Mouse (Mus musculus) heart, postnatal 0 days (tissue): ENCODE data around the gene Ndufs6. TPM values are rescaled to one million over a fixed set of nuclear protein-coding genes. Genes with fewer than 3 reads are reported as not detected.
A peak's percentile ranks its signal among the peaks of the same experiment; 100 is the strongest.

Experiments used
- ATAC-seq: fragments of 200-750 bp; cut with Nextera tagmentation; 2 replicates; pipeline ENCODE4 v1.8.0; 2017; ENCODE audit warnings: low read depth, moderate number of reproducible peaks, moderate library complexity; ENCODE audit not compliant: insufficient read depth
- DNase-seq: peaks from one replicate; pipeline ENCODE4 v3.0.0-alpha.2; 2016; ENCODE audit warnings: low spot score
- H3K27ac ChIP-seq: fragments of 300-500 bp; sonication (generic); 2 replicates; pipeline ENCODE4 v1.5.1; 2014; ENCODE audit warnings: low read depth, mild to moderate bottlenecking
- H3K27me3 ChIP-seq: fragments of 300-500 bp; sonication (generic); 2 replicates; pipeline ENCODE4 v1.6.1; 2014; ENCODE audit warnings: low read length, mixed read lengths; ENCODE audit not compliant: control insufficient read depth, insufficient read depth
- H3K36me3 ChIP-seq: fragments of 300-500 bp; sonication (generic); replicated peaks from 2 replicates; pipeline ENCODE4 v1.6.1; 2014; ENCODE audit warnings: low read length, mixed read lengths; ENCODE audit not compliant: control insufficient read depth, insufficient read depth
- H3K4me1 ChIP-seq: fragments of 300-500 bp; sonication (generic); 2 replicates; pipeline ENCODE4 v1.6.1; 2014; ENCODE audit warnings: antibody characterized with exemption; ENCODE audit not compliant: control insufficient read depth, insufficient read depth
- H3K4me2 ChIP-seq: fragments of 300-500 bp; sonication (generic); 2 replicates; pipeline ENCODE4 v1.6.1; 2014; ENCODE audit warnings: low read depth, mild to moderate bottlenecking, low read length, moderate library complexity
- H3K4me3 ChIP-seq: fragments of 300-500 bp; sonication (generic); 2 replicates; pipeline ENCODE4 v1.5.1; 2014; ENCODE audit warnings: low read depth, low read length
- H3K9ac ChIP-seq: fragments of 300-500 bp; sonication (generic); replicated peaks from 2 replicates; pipeline ENCODE4 v1.6.1; 2014; ENCODE audit warnings: low read depth, low read length, mixed read lengths
- H3K9me3 ChIP-seq: fragments of 300-500 bp; sonication (generic); replicated peaks from 2 replicates; pipeline ENCODE4 v1.6.1; 2016; ENCODE audit warnings: low read length; ENCODE audit not compliant: control insufficient read depth
- CTCF ChIP-seq: IDR thresholded peaks from 2 replicates; pipeline ENCODE4 v1.5.1; 2016; ENCODE audit warnings: antibody characterized with exemption, control low read depth, low read depth
- EP300 ChIP-seq: IDR thresholded peaks from 2 replicates; pipeline ENCODE4 v1.6.1; 2016; ENCODE audit warnings: antibody characterized with exemption, low read depth
- WGBS: fragments of 180-500 bp; shearing (Covaris S2); extraction: QIAGEN DNeasy Blood & Tissue Kit; methylation state at CpG from one replicate; pipeline ENCODE4 v1.1.7; 2014; 5-methylcytosine and 5-hydroxymethylcytosine counted together
- polyA plus RNA-seq: library from polyadenylated mRNA; unstranded; fragments of >200 nt; fragmentation: Nextera tagmentation; extraction: Ambion mirVana; gene quantifications from 2 replicates; pipeline ENCODE4 v1.2.1, GENCODE M21; 2015
- total RNA-seq: library from RNA; depleted of rRNA; stranded (reverse); fragments of >200 nt; gene quantifications from 2 replicates; pipeline ENCODE4 v1.2.3, GENCODE M21; 2014; ENCODE audit warnings: low replicate concordance

Gene Ndufs6
- total and polyA plus RNA-seq, 2 experiments from 2014 or later, result 427 to 1,466 TPM

- DNase-seq, result peak; percentile 81
- no peak overlapping the region for H3K4me2 ChIP-seq
These were observed 51.0 kb downstream of the Ndufs6 start for GRCm38 (mm10) chr13:73277361-73277760.

DNA sequence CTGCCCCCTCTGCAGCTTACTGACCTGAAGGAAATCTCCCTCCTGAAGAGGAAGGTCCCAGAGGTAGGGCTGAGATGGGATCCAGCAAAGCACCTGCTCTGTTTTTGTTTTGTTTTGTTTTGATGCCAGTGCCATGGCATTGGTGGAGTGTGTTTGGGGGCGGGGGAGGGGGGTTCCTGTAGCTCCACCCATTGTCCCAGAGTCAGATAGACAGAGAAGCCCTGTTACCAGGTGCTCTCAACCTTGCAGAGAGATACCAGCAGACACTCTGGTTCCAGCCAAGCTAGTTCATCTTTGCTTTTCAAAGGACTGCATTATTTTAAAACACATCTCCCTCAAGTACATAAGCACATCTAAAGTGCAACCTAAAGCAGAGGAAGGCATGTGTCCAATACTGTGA is 54.8 kb downstream of the Ndufs6 start:
- no peak overlapping the region for H3K27ac ChIP-seq
- peaks cover 58% of the 10 kb centered on the region for H3K4me1 ChIP-seq
- no peaks in the 10 kb centered on the region for H3K9me3 ChIP-seq
- TF ChIP-seq EP300 (no peak), CTCF (no peak)
- no peak overlapping the region for H3K9ac ChIP-seq
- H3K4me2 ChIP-seq, result no peak overlapping the region
- peaks cover 23% of the 10 kb centered on the region for H3K27me3 ChIP-seq
- H3K36me3 ChIP-seq, result peaks cover 5% of the 10 kb centered on the region; the same call in 1 of the 2 replicates
- no peak for DNase-seq
- no peak for ATAC-seq
- no peak overlapping the region for H3K4me3 ChIP-seq
- WGBS, result 43% methylated on average over 1 of the region's 1 CpGs

More at GRCm38 (mm10) chr13:73277361-73277760, 51.0 kb downstream of the Ndufs6 start:
- Histone ChIP-seq H3K4me3 (no peak overlapping the region), H3K27me3 (no peaks in the 10 kb centered on the region; the same call in 1 of the 2 replicates), H3K4me1 (peaks cover 56% of the 10 kb centered on the region), H3K9ac (no peak overlapping the region), H3K9me3 (no peaks in the 10 kb centered on the region), H3K36me3 (no peaks in the 10 kb centered on the region), H3K27ac (peak overlapping the region; percentile 93)
- 25% methylated on average over 6 of the region's 6 CpGs for WGBS
- peak; percentile 76 for ATAC-seq
- TF ChIP-seq CTCF, result no peak
- peak; percentile 81 for TF ChIP-seq EP300

- no peak for ATAC-seq
- Histone ChIP-seq H3K9me3 (no peaks in the 10 kb centered on the region), H3K27me3 (peaks cover 30% of the 10 kb centered on the region), H3K36me3 (peaks cover 9% of the 10 kb centered on the region; the same call in 1 of the 2 replicates), H3K9ac (no peak overlapping the region), H3K4me3 (no peak overlapping the region), H3K4me1 (peaks cover 54% of the 10 kb centered on the region), H3K27ac (peak overlapping the region; percentile 52), H3K4me2 (0 out of 2 replicates have a peak overlapping the region, but pooled peaks have one; percentile 61)
- DNase-seq, result no peak
- TF ChIP-seq CTCF, result no peak
- TF ChIP-seq EP300, result no peak
These were observed 55.5 kb downstream of the Ndufs6 start for GRCm38 (mm10) chr13:73272794-73273282.

DNA sequence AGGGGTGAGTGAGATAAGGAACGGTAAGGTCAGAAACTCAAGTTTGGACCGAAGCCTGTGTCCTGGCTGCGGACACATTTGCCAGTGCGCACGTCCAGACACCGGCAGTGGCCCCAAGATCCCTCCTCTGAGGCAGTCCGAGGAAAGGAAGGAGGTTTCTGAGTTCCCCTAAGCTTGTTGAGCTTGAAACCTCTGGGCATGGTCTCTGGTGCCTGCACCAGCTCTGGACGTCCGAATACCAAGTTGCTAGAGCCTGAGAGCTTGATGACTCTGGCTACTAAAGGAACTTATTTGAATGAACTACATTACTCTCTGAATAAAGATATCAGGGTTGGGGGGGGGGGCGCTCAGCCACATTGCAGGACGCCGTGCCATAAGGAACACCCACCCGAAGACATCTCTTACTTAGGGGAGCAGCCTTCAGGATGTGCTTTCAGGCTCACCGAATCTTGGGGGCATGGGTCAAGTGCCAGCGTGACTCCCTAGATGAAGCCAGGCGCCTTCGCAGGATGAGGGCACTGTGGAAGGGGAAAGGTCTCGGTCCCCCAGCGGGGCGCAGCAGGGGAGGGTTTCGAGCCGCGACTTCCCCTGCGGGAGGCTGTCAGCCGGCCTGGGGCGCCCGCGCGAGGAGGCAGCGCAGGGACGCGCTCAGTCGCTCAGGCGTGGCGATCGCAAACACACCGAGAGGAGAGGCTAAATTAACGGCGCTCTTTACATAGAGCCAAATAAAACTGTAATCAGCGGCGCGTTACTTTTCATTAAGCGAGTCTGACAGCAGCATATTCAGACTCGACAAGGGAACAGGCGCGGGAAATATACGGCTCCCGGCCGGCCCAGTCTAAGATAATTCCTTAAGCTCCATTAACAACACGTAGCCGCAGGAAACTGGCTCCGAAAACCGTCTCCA is 56.8 kb downstream of the Ndufs6 start:
- peak overlapping the region; percentile 61 for H3K4me2 ChIP-seq
- ATAC-seq, result no peak
- WGBS, result 2% methylated on average over 53 of the region's 53 CpGs
- peaks cover 42% of the 10 kb centered on the region for H3K4me1 ChIP-seq
- peak; percentile 18 for DNase-seq
- H3K27ac ChIP-seq, result peak overlapping the region; percentile 88
- peak overlapping the region; percentile 34 for H3K4me3 ChIP-seq
- TF ChIP-seq EP300, result no peak
- TF ChIP-seq CTCF, result no peak
- peak overlapping the region; percentile 57 for H3K9ac ChIP-seq
- peaks cover 16% of the 10 kb centered on the region; the same call in 1 of the 2 replicates for H3K36me3 ChIP-seq
- H3K27me3 ChIP-seq, result peaks cover 41% of the 10 kb centered on the region
- no peaks in the 10 kb centered on the region for H3K9me3 ChIP-seq

DNA sequence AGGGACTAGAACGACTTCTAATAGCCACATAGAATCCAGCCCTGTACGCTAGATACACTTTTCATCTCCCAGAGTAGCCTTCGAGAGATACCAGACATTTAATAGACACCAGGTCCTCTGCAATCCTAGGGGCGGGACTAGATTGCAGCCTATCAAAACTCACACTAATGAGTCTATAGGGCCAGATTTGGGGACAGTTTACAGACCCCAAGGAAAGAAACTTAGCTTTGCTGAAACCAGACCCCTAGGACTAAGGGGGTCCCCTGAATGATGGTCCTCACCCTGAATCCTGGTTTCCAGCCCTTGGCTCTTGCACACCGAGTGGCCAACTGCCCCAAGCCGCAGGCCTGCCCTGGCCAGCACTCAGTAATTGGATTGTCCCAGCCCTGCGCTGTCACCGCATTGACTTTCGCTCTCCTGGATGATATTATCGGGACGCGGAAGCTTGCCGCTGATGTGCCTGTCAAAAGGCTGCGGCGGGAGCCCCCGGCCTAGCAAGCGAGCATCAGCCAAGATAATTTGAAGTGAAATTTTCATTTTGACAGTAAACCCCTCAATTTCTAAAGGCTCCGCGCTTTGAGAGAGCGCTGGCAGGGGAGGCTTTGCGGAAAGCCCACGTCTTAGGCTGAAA is 57.8 kb downstream of the Ndufs6 start:
- TF ChIP-seq CTCF, result no peak
- TF ChIP-seq EP300, result no peak
- H3K36me3 ChIP-seq, result peaks cover 21% of the 10 kb centered on the region; the same call in 1 of the 2 replicates
- DNase-seq, result peak; percentile 29
- 8% methylated on average over 22 of the region's 22 CpGs for WGBS
- H3K4me1 ChIP-seq, result peaks cover 40% of the 10 kb centered on the region
- peak overlapping the region; percentile 61 for H3K4me2 ChIP-seq
- peak; percentile 14; the same call in 1 of the 2 replicates for ATAC-seq
- peak overlapping the region; percentile 34 for H3K4me3 ChIP-seq
- peaks cover 48% of the 10 kb centered on the region for H3K27me3 ChIP-seq
- H3K27ac ChIP-seq, result peak overlapping the region; percentile 88
- H3K9ac ChIP-seq, result peak overlapping the region; percentile 57
- H3K9me3 ChIP-seq, result no peaks in the 10 kb centered on the region
